Mouse (Mus musculus) brain, embryonic 14.5 days (tissue): ENCODE measurements around the gene Abcc3.

Source experiments
- CTCF ChIP-seq: fragments of 200-500 bp; IDR thresholded peaks from 2 replicates; pipeline ENCODE4 v1.5.1; 2012; ENCODE audit warnings: inconsistent platforms, mild to moderate bottlenecking, moderate library complexity, borderline replicate concordance; ENCODE audit not compliant: insufficient read depth, insufficient read length; ENCODE audit errors: extremely low read depth
- POLR2A ChIP-seq: fragments of 200-500 bp; IDR thresholded peaks from 2 replicates; pipeline ENCODE4 v1.6.1; 2012; ENCODE audit warnings: mild to moderate bottlenecking, inconsistent platforms, borderline replicate concordance; ENCODE audit not compliant: poor library complexity, insufficient read depth, insufficient read length, severe bottlenecking; ENCODE audit errors: extremely low read depth

GRCm38 (mm10) chr11:94340948-94341933, 51.6 kb downstream of the Abcc3 start:
- TF ChIP-seq POLR2A (no peak), CTCF (no peak)
